Mouse (Mus musculus): ENCODE data around the gene Trim6.
"Not testable (repeated sequence)": the region's sequence is repeated elsewhere in the genome, so short reads cannot be mapped to it uniquely, and the experiment has no call there.

DNA sequence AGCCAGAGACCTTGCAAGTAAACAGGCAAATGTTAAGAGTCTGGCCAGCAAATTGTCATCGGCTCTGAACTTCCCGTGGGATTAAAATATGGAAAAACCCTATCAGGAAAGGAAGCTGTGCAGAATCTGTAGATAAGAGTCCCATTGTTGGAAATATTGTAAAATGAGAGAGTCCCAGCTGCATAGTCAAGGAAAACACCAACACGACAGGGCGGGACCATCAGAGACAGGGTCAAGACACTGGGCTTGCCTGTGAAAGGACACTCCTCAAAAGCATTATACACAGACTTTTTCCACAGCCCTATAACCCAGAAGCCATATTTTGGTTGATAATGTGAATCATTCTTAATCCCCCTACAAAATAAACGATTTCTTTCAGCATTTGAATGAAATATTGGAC lies 46.7 kb downstream of the Trim6 start:
- TF ChIP-seq POLR2A (IDR thresholded peaks at IDR 0.05; ENCODE audit: low read depth, low read length); CTCF (IDR thresholded peaks at IDR 0.05; ENCODE audit: borderline replicate concordance, insufficient read depth, low read length): not testable (repeated sequence)
